In genomic region chr12:108835208-108835839, GRCm38 (mm10) we compare ENCODE assay signal across 8 mouse cellular contexts. TPM values are rescaled to one million over a fixed set of nuclear protein-coding genes. Genes with fewer than 3 reads are reported as not detected.
DNase-seq lines count a peak whose midpoint lies in the region; ATAC-seq and TF ChIP-seq lines count a peak whose summit lies in the region.

No protein-coding gene starts in this region.

- peak; percentile 2; the same call in 1 of the 2 replicates for ATAC-seq in heart, postnatal 0 days (ENCODE audit: insufficient read depth, low read depth)
- ATAC-seq in Patski: peak; percentile 2
- ATAC-seq in forebrain, embryonic 14.5 days: peak; percentile 38
- peak; percentile 14 for ATAC-seq in liver, postnatal 0 days

- peak overlapping the region; percentile 87 for H3K27ac ChIP-seq in heart, postnatal 0 days (ENCODE audit: low read depth)
- 0 out of 2 replicates have a peak overlapping the region, but pooled peaks have one; percentile 27 for H3K27ac ChIP-seq in forebrain, embryonic 14.5 days (ENCODE audit: low read depth, low read length)
- H3K27ac ChIP-seq in liver, postnatal 0 days (ENCODE audit: low read depth): peak overlapping the region; percentile 92

- H3K36me3 ChIP-seq in heart, postnatal 0 days (replicated peaks; ENCODE audit: control insufficient read depth, insufficient read depth, low read length): 0 out of 2 replicates have a peak, but pooled peaks cover 3% of the 10 kb centered on the region
- H3K36me3 ChIP-seq in forebrain, embryonic 14.5 days (ENCODE audit: control insufficient read depth, insufficient read depth, low read length): peaks cover 5% of the 10 kb centered on the region; the same call in 1 of the 2 replicates
- no peaks in the 10 kb centered on the region for H3K36me3 ChIP-seq in liver, postnatal 0 days (replicated peaks; ENCODE audit: insufficient read depth, low read length)

- peaks cover 26% of the 10 kb centered on the region for H3K4me1 ChIP-seq in heart, postnatal 0 days (ENCODE audit: control insufficient read depth, insufficient read depth)
- H3K4me1 ChIP-seq in forebrain, embryonic 14.5 days (ENCODE audit: control insufficient read depth, insufficient read depth, low read length): peaks cover 22% of the 10 kb centered on the region
- peaks cover 20% of the 10 kb centered on the region for H3K4me1 ChIP-seq in liver, postnatal 0 days (ENCODE audit: insufficient read depth)

- peak overlapping the region; percentile 98 for H3K4me2 ChIP-seq in heart, postnatal 0 days (ENCODE audit: low read depth, low read length)
- H3K4me2 ChIP-seq in forebrain, embryonic 14.5 days (ENCODE audit: low read length): peak overlapping the region; percentile 95
- peak overlapping the region; percentile 93 for H3K4me2 ChIP-seq in liver, postnatal 0 days (ENCODE audit: low read depth, low read length)

- no peak for DNase-seq in heart, postnatal 0 days (ENCODE audit: low spot score)
- DNase-seq in heart, adult 8-10 months (ENCODE audit: low spot score): no peak
- no peak for DNase-seq in Patski (ENCODE audit: low read depth, low spot score)
- peak; percentile 24 for DNase-seq in forebrain, embryonic 14.5 days (ENCODE audit: low spot score)
- no peak for DNase-seq in liver, postnatal 0 days
- no peak for DNase-seq in left cerebral cortex, postnatal 4 days
- DNase-seq in thymus, postnatal 4 days: no peak
- no peak for DNase-seq in yolk sac, embryonic 10.5 days (ENCODE audit: low spot score)

- TF ChIP-seq EP300 in heart, postnatal 0 days (IDR thresholded peaks at IDR 0.05; ENCODE audit: low read depth): no peak
- TF ChIP-seq EP300 in liver, postnatal 0 days (IDR thresholded peaks at IDR 0.05; ENCODE audit: low read depth): no peak

- CTCF ChIA-PET in Patski (lab: Charles Lee): no interaction called here

- no peak for TF ChIP-seq CTCF in heart, postnatal 0 days (IDR thresholded peaks at IDR 0.05; ENCODE audit: low read depth)
- TF ChIP-seq CTCF in Patski (IDR thresholded peaks at IDR 0.05): no peak
- TF ChIP-seq CTCF in liver, postnatal 0 days (IDR thresholded peaks at IDR 0.05; ENCODE audit: low read depth): no peak

- H3K27me3 ChIP-seq in heart, postnatal 0 days (ENCODE audit: control insufficient read depth, insufficient read depth, low read length): no peaks in the 10 kb centered on the region
- H3K27me3 ChIP-seq in Patski: no peaks in the 10 kb centered on the region
- H3K27me3 ChIP-seq in forebrain, embryonic 14.5 days (replicated peaks; ENCODE audit: control insufficient read depth, insufficient read depth, low read length): no peaks in the 10 kb centered on the region
- no peaks in the 10 kb centered on the region for H3K27me3 ChIP-seq in liver, postnatal 0 days (ENCODE audit: insufficient read depth, low read length)

- WGBS in heart, postnatal 0 days: 3% methylated on average over 51 of the region's 51 CpGs
- 1% methylated on average over 51 of the region's 51 CpGs for WGBS in forebrain, embryonic 14.5 days
- 5% methylated on average over 49 of the region's 51 CpGs for WGBS in liver, postnatal 0 days (ENCODE audit: insufficient replicate concordance)

- peak overlapping the region; percentile 79 for H3K4me3 ChIP-seq in heart, postnatal 0 days (ENCODE audit: low read depth, low read length)
- H3K4me3 ChIP-seq in forebrain, embryonic 14.5 days (ENCODE audit: low read depth, low read length): peak overlapping the region; percentile 74
- peak overlapping the region; percentile 65 for H3K4me3 ChIP-seq in liver, postnatal 0 days (ENCODE audit: low read depth, low read length)

- in situ Hi-C loops in Patski (cut with MboI; ENCODE audit: low pct_unique_long_range_greater_than_20kb): no loop called here

- no peaks in the 10 kb centered on the region for H3K9me3 ChIP-seq in heart, postnatal 0 days (replicated peaks; ENCODE audit: control insufficient read depth, low read length)
- H3K9me3 ChIP-seq in forebrain, embryonic 14.5 days (replicated peaks; ENCODE audit: control insufficient read depth, low read length): no peaks in the 10 kb centered on the region
- H3K9me3 ChIP-seq in liver, postnatal 0 days (ENCODE audit: low read length): no peaks in the 10 kb centered on the region

- peak overlapping the region; percentile 76 for H3K9ac ChIP-seq in heart, postnatal 0 days (replicated peaks; ENCODE audit: low read depth, low read length)
- H3K9ac ChIP-seq in forebrain, embryonic 14.5 days (ENCODE audit: low read length): peak overlapping the region; percentile 80
- H3K9ac ChIP-seq in liver, postnatal 0 days (replicated peaks): peak overlapping the region; percentile 76

- POLR2A ChIA-PET in Patski (lab: Charles Lee): no interaction called here

- intact Hi-C loops in left cerebral cortex, postnatal 4 days (cut with DNase I): no loop called here

RNA-seq across cellular contexts. Expression of gene Slc25a29, which starts 0.4 kb away (rescaled TPM):
- total RNA-seq in heart, postnatal 0 days (2014; rRNA removed; ENCODE audit: low replicate concordance): 4.4 and 7.0 TPM in 2 replicates
- polyA plus RNA-seq in heart, postnatal 0 days (2015; fragmentation: Nextera tagmentation; extraction: Ambion mirVana): 2.4 and 3.0 TPM in 2 replicates
- total RNA-seq in heart, adult 8-10 months (2022): 10 to 100 TPM; 13.1 to 16.9 (median 14.1) TPM
- 11.8 TPM for polyA plus RNA-seq in Patski (2021)
- 21.7 and 23.4 TPM in 2 replicates for polyA plus RNA-seq in forebrain, embryonic 14.5 days (2014; fragmentation: Nextera tagmentation; extraction: Ambion mirVana)
- 3.5 and 5.8 TPM in 2 replicates for polyA plus RNA-seq in liver, postnatal 0 days (2015; fragmentation: Nextera tagmentation; extraction: Ambion mirVana)
- total RNA-seq in left cerebral cortex, postnatal 4 days (2021): 10 to 100 TPM; 15.8 to 17.5 TPM

RNA-seq across cellular contexts. Expression of gene Slc25a47, which starts 0.5 kb away (rescaled TPM):
- total RNA-seq in heart, postnatal 0 days (2014; rRNA removed; ENCODE audit: low replicate concordance): 11.3 and 15.3 TPM in 2 replicates
- polyA plus RNA-seq in heart, postnatal 0 days (2015; fragmentation: Nextera tagmentation; extraction: Ambion mirVana): 4.4 and 5.9 TPM in 2 replicates
- total RNA-seq in heart, adult 8-10 months (2022): 1 to 10 TPM; 6.9 to 7.6 (median 7.3) TPM
- 3.7 TPM for polyA plus RNA-seq in Patski (2021)
- 14.1 and 17.3 TPM in 2 replicates for polyA plus RNA-seq in forebrain, embryonic 14.5 days (2014; fragmentation: Nextera tagmentation; extraction: Ambion mirVana)
- 481 and 632 TPM in 2 replicates for polyA plus RNA-seq in liver, postnatal 0 days (2015; fragmentation: Nextera tagmentation; extraction: Ambion mirVana)
- 10 to 100 TPM; 12.4 to 13.3 TPM for total RNA-seq in left cerebral cortex, postnatal 4 days (2021)

RNA-seq across cellular contexts. Expression of gene Yy1, which starts 42.6 kb away (rescaled TPM):
- total RNA-seq in heart, postnatal 0 days (2014; rRNA removed; ENCODE audit: low replicate concordance): 21.5 and 32.7 TPM in 2 replicates
- polyA plus RNA-seq in heart, postnatal 0 days (2015; fragmentation: Nextera tagmentation; extraction: Ambion mirVana): 7.1 and 7.6 TPM in 2 replicates
- 10 to 100 TPM; 24.8 to 34.8 (median 28.6) TPM for total RNA-seq in heart, adult 8-10 months (2022)
- polyA plus RNA-seq in Patski (2021): 53.2 TPM
- polyA plus RNA-seq in forebrain, embryonic 14.5 days (2014; fragmentation: Nextera tagmentation; extraction: Ambion mirVana): 15.7 and 17.6 TPM in 2 replicates
- polyA plus RNA-seq in liver, postnatal 0 days (2015; fragmentation: Nextera tagmentation; extraction: Ambion mirVana): 5.3 and 5.9 TPM in 2 replicates
- 10 to 100 TPM; 53.1 to 55.5 TPM for total RNA-seq in left cerebral cortex, postnatal 4 days (2021)

RNA-seq across cellular contexts. Expression of gene Wdr25, which starts 58.1 kb away (rescaled TPM):
- total RNA-seq in heart, postnatal 0 days (2014; rRNA removed; ENCODE audit: low replicate concordance): 3.5 and 12.9 TPM in 2 replicates
- 3.9 and 5.3 TPM in 2 replicates for polyA plus RNA-seq in heart, postnatal 0 days (2015; fragmentation: Nextera tagmentation; extraction: Ambion mirVana)
- total RNA-seq in heart, adult 8-10 months (2022): 1 to 10 TPM; 5.3 to 7.4 (median 6.4) TPM
- polyA plus RNA-seq in Patski (2021): 7.5 TPM
- 3.5 and 3.7 TPM in 2 replicates for polyA plus RNA-seq in forebrain, embryonic 14.5 days (2014; fragmentation: Nextera tagmentation; extraction: Ambion mirVana)
- polyA plus RNA-seq in liver, postnatal 0 days (2015; fragmentation: Nextera tagmentation; extraction: Ambion mirVana): 2.4 and 2.6 TPM in 2 replicates
- total RNA-seq in left cerebral cortex, postnatal 4 days (2021): 1 to 10 TPM; 4.9 to 6.2 TPM

RNA-seq across cellular contexts. Expression of gene Wars, which starts 58.6 kb away (rescaled TPM):
- 52.4 and 80.1 TPM in 2 replicates for total RNA-seq in heart, postnatal 0 days (2014; rRNA removed; ENCODE audit: low replicate concordance)
- 39.4 and 43.0 TPM in 2 replicates for polyA plus RNA-seq in heart, postnatal 0 days (2015; fragmentation: Nextera tagmentation; extraction: Ambion mirVana)
- 10 to 100 TPM; 31.0 to 36.9 (median 34.0) TPM for total RNA-seq in heart, adult 8-10 months (2022)
- polyA plus RNA-seq in Patski (2021): 77.1 TPM
- 101 and 113 TPM in 2 replicates for polyA plus RNA-seq in forebrain, embryonic 14.5 days (2014; fragmentation: Nextera tagmentation; extraction: Ambion mirVana)
- polyA plus RNA-seq in liver, postnatal 0 days (2015; fragmentation: Nextera tagmentation; extraction: Ambion mirVana): 13.8 and 15.9 TPM in 2 replicates
- total RNA-seq in left cerebral cortex, postnatal 4 days (2021): 10 to 100 TPM; 93.2 to 99.7 TPM

Comparison
In these comparisons a context has a peak if more than half of its experiments do, and no peak if none do; other contexts are left out.
1. H3K27ac ChIP-seq: peak in every context shown above with its lines; median percentile 92 in liver, postnatal 0 days; 87 in heart, postnatal 0 days; 27 in forebrain, embryonic 14.5 days.
2. RNA of gene Slc25a47, which starts 0.5 kb away (polyA plus RNA-seq): 481 to 632 TPM in liver, postnatal 0 days; 14.1 to 17.3 TPM in forebrain, embryonic 14.5 days, 4.4 to 5.9 TPM in heart, postnatal 0 days and 3.7 TPM in Patski (single experiment); every median in the first group is over 10 times any median in the second.
3. Peak in every context shown above with its lines, with median percentiles within 50 percentile points of each other: ATAC-seq, H3K4me2 ChIP-seq, H3K4me3 ChIP-seq and H3K9ac ChIP-seq.